ENCODE assay signal across 8 mouse cellular contexts in the genomic region with DNA sequence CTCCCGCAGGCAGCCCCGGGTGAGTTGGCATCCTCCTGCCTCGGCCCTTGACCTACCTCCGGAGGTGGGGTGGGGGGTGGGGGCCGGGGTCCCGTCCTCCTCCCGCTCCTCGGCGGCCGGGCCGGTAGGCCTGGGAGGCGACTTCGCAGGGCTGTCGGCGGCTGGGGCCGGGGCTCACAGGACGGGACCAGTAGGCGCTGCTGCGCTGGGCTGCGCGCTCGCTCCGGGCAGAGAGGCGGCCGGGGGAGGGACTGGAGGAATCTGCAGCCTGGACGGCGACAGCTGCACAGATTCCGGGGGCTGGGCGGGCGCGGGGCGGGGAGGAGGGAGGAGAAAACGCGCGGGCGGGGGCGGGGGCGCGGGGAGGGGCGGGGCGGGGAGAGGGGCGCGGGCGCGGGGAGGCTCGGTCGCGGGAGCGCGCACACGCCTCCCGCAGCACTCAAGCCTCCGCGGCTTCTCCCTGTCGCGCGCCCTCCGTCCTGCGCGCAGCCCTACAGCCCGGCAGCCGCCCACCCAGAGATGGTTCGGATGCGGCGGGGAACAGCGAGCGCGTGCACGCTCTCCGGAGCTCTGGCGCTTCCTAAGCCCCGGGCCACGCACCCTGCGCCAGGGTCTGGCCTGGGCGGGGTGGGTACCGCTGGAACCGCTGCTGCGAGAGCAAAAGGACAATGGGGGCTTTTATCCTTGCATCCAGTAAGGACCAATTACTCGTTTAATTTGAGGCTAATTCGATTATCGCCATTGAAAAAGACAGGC. TPM values are rescaled to one million over a fixed set of nuclear protein-coding genes. Genes with fewer than 3 reads are reported as not detected.
DNase-seq lines count a peak whose midpoint lies in the region; ATAC-seq and TF ChIP-seq lines count a peak whose summit lies in the region.

A gene (minus strand): TSS at position 284 of the 756 bp plus-strand sequence.

- H3K9ac ChIP-seq in hindbrain, embryonic 16.5 days (ENCODE audit: low read depth, low read length): peak within 1 kb of the TSS; percentile 90

- under 1% methylated on average over 41 of the region's 81 CpGs for WGBS in hindbrain, embryonic 16.5 days

- peak within 1 kb of the TSS; percentile 98 for H3K4me3 ChIP-seq in cortical plate, adult 2 months (ENCODE audit: insufficient read depth, low read length)
- H3K4me3 ChIP-seq in hindbrain, embryonic 16.5 days (ENCODE audit: low read length): peak within 1 kb of the TSS; percentile 97

- no peaks in the 10 kb centered on the region; the same call in 1 of the 2 replicates for H3K4me1 ChIP-seq in cortical plate, adult 2 months (ENCODE audit: control insufficient read depth, insufficient read depth, low read length)
- peaks cover 23% of the 10 kb centered on the region for H3K4me1 ChIP-seq in hindbrain, embryonic 16.5 days (ENCODE audit: control insufficient read depth, insufficient read depth, low read depth, low read length)

- peak within 1 kb of the TSS; percentile 56 for H3K4me2 ChIP-seq in hindbrain, embryonic 16.5 days (ENCODE audit: low read length)

- H3K27me3 ChIP-seq in hindbrain, embryonic 16.5 days (replicated peaks; ENCODE audit: control insufficient read depth, insufficient read depth, low read length): no peaks in the 10 kb centered on the region

- TF ChIP-seq POLR2A in cortical plate, adult 2 months (IDR thresholded peaks at IDR 0.05; ENCODE audit: extremely low read depth, insufficient read depth, low read length): peak; percentile 58; the same call in 1 of the 2 replicates

- no peaks in the 10 kb centered on the region for H3K9me3 ChIP-seq in hindbrain, embryonic 16.5 days (ENCODE audit: control insufficient read depth, low read length)

- peak; percentile 96 for ATAC-seq in hindbrain, embryonic 16.5 days

- peak; percentile 96 for DNase-seq in ZHBTc4 (ENCODE audit: low read depth, low spot score)
- peak; percentile 67 to 79 for DNase-seq in gastrocnemius, adult 8-10 months (ENCODE audit: low spot score in 2 of 2)
- peak; percentile 76 for DNase-seq in left cerebral cortex, adult 11 months (ENCODE audit: low spot score)
- DNase-seq in lung, postnatal 25 days (ENCODE audit: low spot score): peak; percentile 84
- peak; percentile 87 for DNase-seq in retina, embryonic 14.5 days (ENCODE audit: low spot score)
- peak; percentile 55 to 81 for DNase-seq in urinary bladder, adult 18-20 months (ENCODE audit: low spot score in 2 of 2)

- no peaks in the 10 kb centered on the region for H3K36me3 ChIP-seq in hindbrain, embryonic 16.5 days (ENCODE audit: control insufficient read depth, insufficient read depth, low read length)

- H3K27ac ChIP-seq in cortical plate, adult 2 months (ENCODE audit: insufficient read depth, low read length): peak within 1 kb of the TSS; percentile 99
- peak within 1 kb of the TSS; percentile 92 for H3K27ac ChIP-seq in hindbrain, embryonic 16.5 days (ENCODE audit: low read depth, low read length)

- no peak for TF ChIP-seq CTCF in cortical plate, adult 2 months (IDR thresholded peaks at IDR 0.05; ENCODE audit: extremely low read depth, insufficient read depth, low read length)

RNA-seq across cellular contexts. Expression of the gene that starts here (rescaled TPM):
- 313 and 317 TPM in 2 replicates for polyA plus RNA-seq in cortical plate, adult 2 months (2012; rRNA removed)
- 100 to 1,000 TPM in 2 of 4 experiments, 10 to 100 TPM in 2; 83.7 to 109 (median 98.4) TPM for total RNA-seq in gastrocnemius, adult 8-10 months (2022)
- polyA plus RNA-seq in hindbrain, embryonic 16.5 days (2015; fragmentation: Nextera tagmentation; extraction: Ambion mirVana): 182 and 196 TPM in 2 replicates

Comparison
In these comparisons a context has a peak if more than half of its experiments do, and no peak if none do; other contexts are left out.
1. Peak in every context shown above with its lines: DNase-seq, ATAC-seq, H3K4me3 ChIP-seq and H3K27ac ChIP-seq.